8 mouse cellular contexts compared by ENCODE assay signal in the genomic region with DNA sequence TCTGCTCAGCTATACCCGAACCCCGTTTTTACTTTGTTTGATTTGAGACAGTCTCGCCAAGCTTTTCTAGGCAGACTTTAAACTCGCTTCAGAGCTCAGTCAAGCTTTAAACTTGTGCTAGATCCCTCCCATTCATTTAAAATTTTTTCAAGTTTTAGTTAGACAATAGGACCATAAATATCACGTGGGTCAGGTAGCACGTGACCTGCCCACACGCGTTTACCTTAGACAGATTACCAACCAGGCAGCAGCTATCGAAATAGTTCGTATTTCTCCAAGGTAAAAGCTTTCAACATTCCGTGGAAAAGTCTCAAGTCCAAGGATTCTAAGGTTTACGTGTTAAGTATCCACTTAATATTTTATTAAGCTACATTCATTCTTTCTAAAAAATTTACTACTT. TPM values are rescaled to one million over a fixed set of nuclear protein-coding genes. Genes with fewer than 3 reads are reported as not detected.
DNase-seq lines count a peak whose midpoint lies in the region; ATAC-seq lines count a peak whose summit lies in the region.

No protein-coding gene starts in this region.

- H3K27ac ChIP-seq in embryonic facial prominence, embryonic 10.5 days (replicated peaks), result peak overlapping the region; percentile 86
- H3K27ac ChIP-seq in limb, embryonic 10.5 days, result peak overlapping the region; percentile 81
- peak overlapping the region; percentile 64 for H3K27ac ChIP-seq in midbrain, embryonic 10.5 days (replicated peaks)
- H3K27ac ChIP-seq in stomach, embryonic 15.5 days, result peak overlapping the region; percentile 79

- H3K36me3 ChIP-seq in embryonic facial prominence, embryonic 10.5 days (replicated peaks), result no peaks in the 10 kb centered on the region
- H3K36me3 ChIP-seq in limb, embryonic 10.5 days, result no peaks in the 10 kb centered on the region
- no peaks in the 10 kb centered on the region for H3K36me3 ChIP-seq in midbrain, embryonic 10.5 days
- H3K36me3 ChIP-seq in stomach, embryonic 15.5 days, result no peaks in the 10 kb centered on the region

- peak; percentile 72 for ATAC-seq in stomach, embryonic 15.5 days (ENCODE audit: insufficient read depth, low FRiP score, low read depth)

- DNase-seq in 3T3-L1 (ENCODE audit: low read depth, low spot score) (peak; percentile 85), ES-CJ7 (ENCODE audit: low read depth, low spot score) (peak; percentile 86)
- peak; percentile 79 for DNase-seq in embryonic facial prominence, embryonic 10.5 days (ENCODE audit: low spot score)
- peak; percentile 65 for DNase-seq in heart, postnatal 4 days
- DNase-seq in limb, embryonic 10.5 days (ENCODE audit: low spot score), result peak; percentile 76
- DNase-seq in midbrain, embryonic 10.5 days (ENCODE audit: low spot score), result peak; percentile 58
- no peak for DNase-seq in right cerebral cortex, adult 2 months (ENCODE audit: low spot score in 2 of 2)

- peak overlapping the region; percentile 75 for H3K4me2 ChIP-seq in stomach, embryonic 15.5 days

- peaks cover 4% of the 10 kb centered on the region; the same call in 1 of the 2 replicates for H3K27me3 ChIP-seq in embryonic facial prominence, embryonic 10.5 days (replicated peaks; ENCODE audit: low read depth, poor library complexity, severe bottlenecking)
- no peaks in the 10 kb centered on the region for H3K27me3 ChIP-seq in limb, embryonic 10.5 days (ENCODE audit: low read depth, poor library complexity, severe bottlenecking)
- peaks cover 17% of the 10 kb centered on the region for H3K27me3 ChIP-seq in midbrain, embryonic 10.5 days (ENCODE audit: low read depth, poor library complexity, severe bottlenecking)
- H3K27me3 ChIP-seq in stomach, embryonic 15.5 days (replicated peaks), result no peaks in the 10 kb centered on the region

- 8% methylated on average over 12 of the region's 12 CpGs for WGBS in embryonic facial prominence, embryonic 10.5 days
- WGBS in limb, embryonic 10.5 days, result 10% methylated on average over 12 of the region's 12 CpGs
- 11% methylated on average over 12 of the region's 12 CpGs for WGBS in midbrain, embryonic 10.5 days
- WGBS in stomach, embryonic 15.5 days, result 4% methylated on average over 12 of the region's 12 CpGs

- peak overlapping the region; percentile 66 for H3K4me3 ChIP-seq in embryonic facial prominence, embryonic 10.5 days
- peak overlapping the region; percentile 57 for H3K4me3 ChIP-seq in limb, embryonic 10.5 days
- H3K4me3 ChIP-seq in midbrain, embryonic 10.5 days, result peak overlapping the region; percentile 53
- peak overlapping the region; percentile 59 for H3K4me3 ChIP-seq in stomach, embryonic 15.5 days (replicated peaks)

- H3K9me3 ChIP-seq in embryonic facial prominence, embryonic 10.5 days, result no peaks in the 10 kb centered on the region
- no peaks in the 10 kb centered on the region for H3K9me3 ChIP-seq in limb, embryonic 10.5 days (replicated peaks)
- H3K9me3 ChIP-seq in midbrain, embryonic 10.5 days (replicated peaks), result no peaks in the 10 kb centered on the region
- H3K9me3 ChIP-seq in stomach, embryonic 15.5 days, result no peaks in the 10 kb centered on the region

- H3K4me1 ChIP-seq in embryonic facial prominence, embryonic 10.5 days, result no peaks in the 10 kb centered on the region; the same call in 1 of the 2 replicates
- H3K4me1 ChIP-seq in limb, embryonic 10.5 days, result peaks cover 4% of the 10 kb centered on the region
- H3K4me1 ChIP-seq in midbrain, embryonic 10.5 days, result 0 out of 2 replicates have a peak, but pooled peaks cover 6% of the 10 kb centered on the region
- H3K4me1 ChIP-seq in stomach, embryonic 15.5 days, result no peaks in the 10 kb centered on the region

- H3K9ac ChIP-seq in stomach, embryonic 15.5 days, result 0 out of 2 replicates have a peak overlapping the region, but pooled peaks have one; percentile 9

RNA-seq across cellular contexts. Expression of a gene that starts 10.4 kb away (rescaled TPM):
- 3.7 and 3.9 TPM in 2 replicates for polyA plus RNA-seq in embryonic facial prominence, embryonic 10.5 days (2016; fragmentation: Nextera tagmentation; extraction: Ambion mirVana)
- total RNA-seq in heart, postnatal 4 days (2021), result 10 to 100 TPM; 10.4 to 10.6 TPM
- 3.4 and 3.8 TPM in 2 replicates for polyA plus RNA-seq in limb, embryonic 10.5 days (2016; fragmentation: Nextera tagmentation; extraction: Ambion mirVana)
- polyA plus RNA-seq in midbrain, embryonic 10.5 days (2016; fragmentation: Nextera tagmentation; extraction: Ambion mirVana), result 2.6 and 2.7 TPM in 2 replicates
- polyA plus RNA-seq in stomach, embryonic 15.5 days (2015; fragmentation: Nextera tagmentation; extraction: Ambion mirVana), result 3.6 and 4.4 TPM in 2 replicates

RNA-seq across cellular contexts. Expression of a gene that starts 42.2 kb away (rescaled TPM):
- 2.0 and 2.5 TPM in 2 replicates for polyA plus RNA-seq in embryonic facial prominence, embryonic 10.5 days (2016; fragmentation: Nextera tagmentation; extraction: Ambion mirVana)
- total RNA-seq in heart, postnatal 4 days (2021), result 100 to 1,000 TPM; 116 to 133 TPM
- 7.7 and 8.5 TPM in 2 replicates for polyA plus RNA-seq in limb, embryonic 10.5 days (2016; fragmentation: Nextera tagmentation; extraction: Ambion mirVana)
- polyA plus RNA-seq in midbrain, embryonic 10.5 days (2016; fragmentation: Nextera tagmentation; extraction: Ambion mirVana), result 2.0 and 2.7 TPM in 2 replicates
- polyA plus RNA-seq in stomach, embryonic 15.5 days (2015; fragmentation: Nextera tagmentation; extraction: Ambion mirVana), result 13.3 and 17.0 TPM in 2 replicates

Comparison
In these comparisons a context has a peak if more than half of its experiments do, and no peak if none do; other contexts are left out.
1. DNase-seq: peak in 3T3-L1 (single experiment), ES-CJ7 (single experiment), embryonic facial prominence, embryonic 10.5 days (single experiment), heart, postnatal 4 days (single experiment), limb, embryonic 10.5 days (single experiment) and midbrain, embryonic 10.5 days (single experiment); none in right cerebral cortex, adult 2 months (0 of 2).
2. Peak in every context shown above with its lines, with median percentiles within 50 percentile points of each other: H3K27ac ChIP-seq and H3K4me3 ChIP-seq.